Mouse (Mus musculus): ENCODE data around the gene Cenpj. TPM values are rescaled to one million over a fixed set of nuclear protein-coding genes. Genes with fewer than 3 reads are reported as not detected.

The Cenpj gene
- polyA plus RNA-seq, 1 experiment from 2014 or later = 5.3 TPM

- no peak overlapping the region for H3K4me2 ChIP-seq (ENCODE audit: low read length)
Measured at GRCm38 (mm10) chr14:56554716-56555115, 20.5 kb downstream of the Cenpj start.

GRCm38 (mm10) chr14:56553331-56553730 lies 21.9 kb downstream of the Cenpj start:
- Histone ChIP-seq H3K36me3 (ENCODE audit: control insufficient read depth, insufficient read depth, low read length) (no peaks in the 10 kb centered on the region), H3K4me2 (ENCODE audit: low read length) (no peak overlapping the region), H3K9me3 (ENCODE audit: control insufficient read depth, low read length) (no peaks in the 10 kb centered on the region), H3K9ac (ENCODE audit: low read depth, low read length) (no peak overlapping the region), H3K4me1 (ENCODE audit: control insufficient read depth, insufficient read depth, low read depth, low read length) (no peaks in the 10 kb centered on the region), H3K27ac (ENCODE audit: low read depth, low read length) (no peak overlapping the region), H3K27me3 (replicated peaks; ENCODE audit: control insufficient read depth, insufficient read depth, low read length) (no peaks in the 10 kb centered on the region), H3K4me3 (ENCODE audit: low read length) (no peak overlapping the region)
- no peak for ATAC-seq
- WGBS = 95% methylated on average over 7 of the region's 7 CpGs

More at GRCm38 (mm10) chr14:56554716-56555115, 20.5 kb downstream of the Cenpj start:
- Histone ChIP-seq H3K4me1 (ENCODE audit: control insufficient read depth, insufficient read depth, low read depth, low read length) (no peaks in the 10 kb centered on the region), H3K9me3 (ENCODE audit: control insufficient read depth, low read length) (no peaks in the 10 kb centered on the region), H3K4me3 (ENCODE audit: low read length) (no peak overlapping the region), H3K27me3 (replicated peaks; ENCODE audit: control insufficient read depth, insufficient read depth, low read length) (no peaks in the 10 kb centered on the region), H3K27ac (ENCODE audit: low read depth, low read length) (no peak overlapping the region), H3K9ac (ENCODE audit: low read depth, low read length) (no peak overlapping the region), H3K36me3 (ENCODE audit: control insufficient read depth, insufficient read depth, low read length) (no peaks in the 10 kb centered on the region)
- 94% methylated on average over 2 of the region's 2 CpGs for WGBS
- no peak for ATAC-seq

DNA sequence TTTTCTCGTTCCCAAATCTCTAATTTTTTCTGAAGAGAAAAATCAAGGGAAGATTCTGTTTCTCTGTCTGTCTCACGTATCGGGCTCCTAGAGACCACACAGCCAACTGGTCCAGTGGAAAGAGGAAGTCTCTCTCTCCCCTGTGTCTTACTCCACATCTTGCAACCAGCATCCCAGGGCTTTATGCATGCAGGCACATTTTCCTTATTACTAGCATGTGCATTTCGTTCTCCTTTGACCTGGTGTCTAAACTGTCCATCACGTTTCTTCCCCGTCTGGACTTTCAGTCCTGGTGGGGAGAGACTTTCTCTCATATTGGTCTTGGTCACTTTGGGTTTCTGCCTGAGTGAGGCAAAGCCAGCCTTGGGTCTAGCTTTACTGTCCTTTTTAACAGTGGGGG lies 22.3 kb downstream of the Cenpj start:
- no peaks in the 10 kb centered on the region for H3K9me3 ChIP-seq (ENCODE audit: control insufficient read depth, low read length)
- no peak overlapping the region for H3K4me2 ChIP-seq (ENCODE audit: low read length)
- no peak overlapping the region for H3K27ac ChIP-seq (ENCODE audit: low read depth, low read length)
- no peaks in the 10 kb centered on the region for H3K4me1 ChIP-seq (ENCODE audit: control insufficient read depth, insufficient read depth, low read depth, low read length)
- H3K27me3 ChIP-seq (replicated peaks; ENCODE audit: control insufficient read depth, insufficient read depth, low read length) = no peaks in the 10 kb centered on the region
- H3K4me3 ChIP-seq (ENCODE audit: low read length) = no peak overlapping the region
- no peak overlapping the region for H3K9ac ChIP-seq (ENCODE audit: low read depth, low read length)
- H3K36me3 ChIP-seq (ENCODE audit: control insufficient read depth, insufficient read depth, low read length) = no peaks in the 10 kb centered on the region
- WGBS = 94% methylated on average over 6 of the region's 6 CpGs
- no peak for ATAC-seq

GRCm38 (mm10) chr14:56550960-56551359 lies 24.3 kb downstream of the Cenpj start:
- no peak overlapping the region for H3K9ac ChIP-seq (ENCODE audit: low read depth, low read length)
- no peak overlapping the region for H3K4me2 ChIP-seq (ENCODE audit: low read length)
- no peaks in the 10 kb centered on the region for H3K9me3 ChIP-seq (ENCODE audit: control insufficient read depth, low read length)
- no peak overlapping the region for H3K27ac ChIP-seq (ENCODE audit: low read depth, low read length)
- H3K4me1 ChIP-seq (ENCODE audit: control insufficient read depth, insufficient read depth, low read depth, low read length) = no peaks in the 10 kb centered on the region
- no peaks in the 10 kb centered on the region for H3K27me3 ChIP-seq (replicated peaks; ENCODE audit: control insufficient read depth, insufficient read depth, low read length)
- WGBS = 90% methylated on average over 4 of the region's 4 CpGs
- no peak overlapping the region for H3K4me3 ChIP-seq (ENCODE audit: low read length)
- no peaks in the 10 kb centered on the region for H3K36me3 ChIP-seq (ENCODE audit: control insufficient read depth, insufficient read depth, low read length)
- ATAC-seq = no peak

- Histone ChIP-seq H3K27ac (ENCODE audit: low read depth, low read length) (no peak overlapping the region), H3K9ac (ENCODE audit: low read depth, low read length) (no peak overlapping the region), H3K27me3 (replicated peaks; ENCODE audit: control insufficient read depth, insufficient read depth, low read length) (no peaks in the 10 kb centered on the region), H3K4me3 (ENCODE audit: low read length) (no peak overlapping the region), H3K36me3 (ENCODE audit: control insufficient read depth, insufficient read depth, low read length) (no peaks in the 10 kb centered on the region), H3K4me1 (ENCODE audit: control insufficient read depth, insufficient read depth, low read depth, low read length) (no peaks in the 10 kb centered on the region), H3K4me2 (ENCODE audit: low read length) (no peak overlapping the region), H3K9me3 (ENCODE audit: control insufficient read depth, low read length) (no peaks in the 10 kb centered on the region)
- WGBS = 94% methylated on average over 4 of the region's 4 CpGs
- no peak for ATAC-seq
Measured at GRCm38 (mm10) chr14:56545491-56545890, 29.7 kb downstream of the Cenpj start.

GRCm38 (mm10) chr14:56544946-56545345 lies 30.3 kb downstream of the Cenpj start:
- H3K4me1 ChIP-seq (ENCODE audit: control insufficient read depth, insufficient read depth, low read depth, low read length) = no peaks in the 10 kb centered on the region
- no peak overlapping the region for H3K27ac ChIP-seq (ENCODE audit: low read depth, low read length)
- H3K27me3 ChIP-seq (replicated peaks; ENCODE audit: control insufficient read depth, insufficient read depth, low read length) = no peaks in the 10 kb centered on the region
- WGBS = 81% methylated on average over 1 of the region's 1 CpGs
- H3K4me2 ChIP-seq (ENCODE audit: low read length) = no peak overlapping the region
- H3K36me3 ChIP-seq (ENCODE audit: control insufficient read depth, insufficient read depth, low read length) = no peaks in the 10 kb centered on the region
- no peak overlapping the region for H3K4me3 ChIP-seq (ENCODE audit: low read length)
- no peaks in the 10 kb centered on the region for H3K9me3 ChIP-seq (ENCODE audit: control insufficient read depth, low read length)
- no peak overlapping the region for H3K9ac ChIP-seq (ENCODE audit: low read depth, low read length)
- no peak for ATAC-seq

- ATAC-seq = no peak
- no peak overlapping the region for H3K4me2 ChIP-seq (ENCODE audit: low read length)
- no peaks in the 10 kb centered on the region for H3K27me3 ChIP-seq (replicated peaks; ENCODE audit: control insufficient read depth, insufficient read depth, low read length)
- no peak overlapping the region for H3K9ac ChIP-seq (ENCODE audit: low read depth, low read length)
- 87% methylated on average over 2 of the region's 2 CpGs for WGBS
- H3K4me1 ChIP-seq (ENCODE audit: control insufficient read depth, insufficient read depth, low read depth, low read length) = no peaks in the 10 kb centered on the region
- no peak overlapping the region for H3K4me3 ChIP-seq (ENCODE audit: low read length)
- H3K27ac ChIP-seq (ENCODE audit: low read depth, low read length) = no peak overlapping the region
- 0 out of 2 replicates have a peak, but pooled peaks cover under 1% of the 10 kb centered on the region for H3K36me3 ChIP-seq (ENCODE audit: control insufficient read depth, insufficient read depth, low read length)
- H3K9me3 ChIP-seq (ENCODE audit: control insufficient read depth, low read length) = no peaks in the 10 kb centered on the region
Measured at GRCm38 (mm10) chr14:56530788-56531187, 44.4 kb downstream of the Cenpj start.

GRCm38 (mm10) chr14:56514775-56515174 lies 60.5 kb downstream of the Cenpj start:
- H3K27me3 ChIP-seq (replicated peaks; ENCODE audit: control insufficient read depth, insufficient read depth, low read length) = no peaks in the 10 kb centered on the region
- no peak overlapping the region for H3K27ac ChIP-seq (ENCODE audit: low read depth, low read length)
- H3K9ac ChIP-seq (ENCODE audit: low read depth, low read length) = no peak overlapping the region
- no peaks in the 10 kb centered on the region for H3K4me1 ChIP-seq (ENCODE audit: control insufficient read depth, insufficient read depth, low read depth, low read length)
- H3K36me3 ChIP-seq (ENCODE audit: control insufficient read depth, insufficient read depth, low read length) = no peaks in the 10 kb centered on the region
- H3K9me3 ChIP-seq (ENCODE audit: control insufficient read depth, low read length) = no peaks in the 10 kb centered on the region
- ATAC-seq = no peak
- H3K4me3 ChIP-seq (ENCODE audit: low read length) = no peak overlapping the region
- H3K4me2 ChIP-seq (ENCODE audit: low read length) = no peak overlapping the region
- WGBS = 87% methylated on average over 2 of the region's 2 CpGs

GRCm38 (mm10) chr14:56512084-56512483 lies 63.1 kb downstream of the Cenpj start:
- Histone ChIP-seq H3K4me3 (ENCODE audit: low read length) (no peak overlapping the region), H3K9ac (ENCODE audit: low read depth, low read length) (no peak overlapping the region), H3K4me1 (ENCODE audit: control insufficient read depth, insufficient read depth, low read depth, low read length) (no peaks in the 10 kb centered on the region), H3K4me2 (ENCODE audit: low read length) (no peak overlapping the region), H3K9me3 (ENCODE audit: control insufficient read depth, low read length) (no peaks in the 10 kb centered on the region), H3K36me3 (ENCODE audit: control insufficient read depth, insufficient read depth, low read length) (no peaks in the 10 kb centered on the region), H3K27ac (ENCODE audit: low read depth, low read length) (no peak overlapping the region), H3K27me3 (replicated peaks; ENCODE audit: control insufficient read depth, insufficient read depth, low read length) (no peaks in the 10 kb centered on the region)
- 26% methylated on average over 6 of the region's 6 CpGs for WGBS
- ATAC-seq = no peak

DNA sequence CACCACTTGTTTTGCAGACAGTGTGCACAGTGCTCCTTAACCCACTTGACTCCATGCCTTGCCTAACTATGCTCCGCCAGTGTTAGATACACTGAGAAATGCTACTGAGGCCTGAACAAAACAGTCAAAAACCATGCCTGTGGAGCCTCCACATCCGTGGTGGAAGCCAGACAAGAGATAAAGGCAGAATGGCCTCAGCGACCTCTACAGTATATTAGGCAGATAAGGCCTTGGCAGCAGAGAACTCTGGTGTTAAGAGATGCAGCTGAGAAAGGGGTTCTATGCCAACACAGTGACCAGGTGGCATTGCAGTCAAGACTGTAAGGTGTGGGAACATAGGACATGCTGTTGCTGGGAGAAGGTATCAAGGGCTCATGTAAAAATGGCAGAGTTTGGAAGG lies 68.5 kb downstream of the Cenpj start:
- Histone ChIP-seq H3K9ac (ENCODE audit: low read depth, low read length) (no peak overlapping the region), H3K4me2 (ENCODE audit: low read length) (no peak overlapping the region), H3K27me3 (replicated peaks; ENCODE audit: control insufficient read depth, insufficient read depth, low read length) (no peaks in the 10 kb centered on the region), H3K4me3 (ENCODE audit: low read length) (no peak overlapping the region), H3K36me3 (ENCODE audit: control insufficient read depth, insufficient read depth, low read length) (no peaks in the 10 kb centered on the region), H3K9me3 (ENCODE audit: control insufficient read depth, low read length) (no peaks in the 10 kb centered on the region), H3K27ac (ENCODE audit: low read depth, low read length) (no peak overlapping the region), H3K4me1 (ENCODE audit: control insufficient read depth, insufficient read depth, low read depth, low read length) (no peaks in the 10 kb centered on the region)
- ATAC-seq = no peak
- 68% methylated on average over 3 of the region's 3 CpGs for WGBS

Data from hindbrain, embryonic 16.5 days (tissue).